Mouse (Mus musculus) kidney, postnatal 10 days (tissue): ENCODE measurements around the gene Ppp3ca.

ENCODE experiments used
- DNase-seq: peaks from one replicate; pipeline ENCODE4 v3.0.0; 2021; ENCODE audit warnings: mixed read lengths

The Ppp3ca gene

GRCm38 (mm10) chr3:136866571-136866970, 196.6 kb downstream of the Ppp3ca start:
- DNase-seq, result no peak

- DNase-seq, result no peak
Measured at GRCm38 (mm10) chr3:136867366-136867765, 197.4 kb downstream of the Ppp3ca start.

GRCm38 (mm10) chr3:136871772-136872532, 202.0 kb downstream of the Ppp3ca start:
- DNase-seq, result peak; percentile 45

GRCm38 (mm10) chr3:136872533-136873095, 202.7 kb downstream of the Ppp3ca start:
- DNase-seq, result no peak

- DNase-seq, result no peak
Measured at GRCm38 (mm10) chr3:136873809-136874449, 204.0 kb downstream of the Ppp3ca start.

- no peak for DNase-seq
Measured at GRCm38 (mm10) chr3:136874566-136874965, 204.6 kb downstream of the Ppp3ca start.

GRCm38 (mm10) chr3:136887741-136888140, 217.8 kb downstream of the Ppp3ca start:
- no peak for DNase-seq

GRCm38 (mm10) chr3:136892140-136892539, 222.2 kb downstream of the Ppp3ca start:
- no peak for DNase-seq

GRCm38 (mm10) chr3:136893596-136894402, 223.9 kb downstream of the Ppp3ca start:
- DNase-seq, result no peak

GRCm38 (mm10) chr3:136895498-136895897, 225.6 kb downstream of the Ppp3ca start:
- DNase-seq, result peak; percentile 36

GRCm38 (mm10) chr3:136896276-136896675, 226.4 kb downstream of the Ppp3ca start:
- DNase-seq, result no peak

GRCm38 (mm10) chr3:136899744-136900143, 229.8 kb downstream of the Ppp3ca start:
- DNase-seq, result no peak

- no peak for DNase-seq
Measured at GRCm38 (mm10) chr3:136900986-136901385, 231.1 kb downstream of the Ppp3ca start.

GRCm38 (mm10) chr3:136902776-136903175, 232.9 kb downstream of the Ppp3ca start:
- DNase-seq, result no peak

- DNase-seq, result peak; percentile 39
Measured at GRCm38 (mm10) chr3:136905577-136905976, 235.7 kb downstream of the Ppp3ca start.

GRCm38 (mm10) chr3:136909534-136909933, 239.6 kb downstream of the Ppp3ca start:
- DNase-seq, result no peak

- no peak for DNase-seq
Measured at GRCm38 (mm10) chr3:136911276-136911675, 241.4 kb downstream of the Ppp3ca start.

GRCm38 (mm10) chr3:136917080-136917479, 247.2 kb downstream of the Ppp3ca start:
- no peak for DNase-seq

- DNase-seq, result no peak
Measured at GRCm38 (mm10) chr3:136933071-136933470, 263.1 kb downstream of the Ppp3ca start.

GRCm38 (mm10) chr3:136940733-136941601, 271.0 kb downstream of the Ppp3ca start:
- no peak for DNase-seq

GRCm38 (mm10) chr3:136941602-136941926, 271.6 kb downstream of the Ppp3ca start:
- no peak for DNase-seq

- DNase-seq, result peak; percentile 52
Measured at GRCm38 (mm10) chr3:136945550-136945949, 275.6 kb downstream of the Ppp3ca start.
